Mouse (Mus musculus): ENCODE data around the gene Grm1. TPM values are rescaled to one million over a fixed set of nuclear protein-coding genes. Genes with fewer than 3 reads are reported as not detected.
"Not testable (repeated sequence)": the region's sequence is repeated elsewhere in the genome, so short reads cannot be mapped to it uniquely, and the experiment has no call there.

The Grm1 gene
- 10 to 100 TPM; 50.2 to 53.0 TPM for total RNA-seq (2021)
- long read RNA-seq, experiment 1, full-length matches to known transcripts, result 2 of 6 reads
- long read RNA-seq, experiment 1, partial matches to known transcripts, result 4 of 6 reads
- long read RNA-seq, experiment 1, other reads (novel, unspliced or antisense), result 0 of 6 reads
- long read RNA-seq, experiment 2, full-length matches to known transcripts, result 2 of 12 reads
- long read RNA-seq, experiment 2, partial matches to known transcripts, result 5 of 12 reads
- long read RNA-seq, experiment 2, other reads (novel, unspliced or antisense), result 5 of 12 reads

GRCm38 (mm10) chr10:11081611-11082398 lies at the start of gene Grm1:
Grm1 (minus strand) TSS chr10:11082356.
- DNase-seq (ENCODE audit: low spot score in 2 of 2), result peak; percentile 60 to 62

- no peak for DNase-seq (ENCODE audit: low spot score in 2 of 2)
These were observed 39.6 kb upstream of the Grm1 start for GRCm38 (mm10) chr10:11121781-11122180.

GRCm38 (mm10) chr10:11098475-11099044 lies 16.4 kb upstream of the Grm1 start:
- DNase-seq (ENCODE audit: low spot score in 2 of 2), result no peak

- DNase-seq (ENCODE audit: low spot score in 2 of 2), result no peak
These were observed 4.2 kb upstream of the Grm1 start for GRCm38 (mm10) chr10:11086348-11086747.

GRCm38 (mm10) chr10:11080725-11081610 lies 1.2 kb downstream of the Grm1 start:
- DNase-seq (ENCODE audit: low spot score in 2 of 2), result no peak

- DNase-seq (ENCODE audit: low spot score in 2 of 2), result peak in 1 of 2 experiments; percentile 14
These were observed 2.0 kb downstream of the Grm1 start for GRCm38 (mm10) chr10:11080013-11080724.

GRCm38 (mm10) chr10:11079506-11079905 lies 2.6 kb downstream of the Grm1 start:
- DNase-seq (ENCODE audit: low spot score in 2 of 2), result no peak

GRCm38 (mm10) chr10:11065136-11065535 lies 17.0 kb downstream of the Grm1 start:
- DNase-seq (ENCODE audit: low spot score in 2 of 2), result no peak

- peak; percentile 81 to 93 for DNase-seq (ENCODE audit: low spot score in 2 of 2)
These were observed 20.7 kb downstream of the Grm1 start for GRCm38 (mm10) chr10:11061318-11062071.

GRCm38 (mm10) chr10:11049361-11049760 lies 32.8 kb downstream of the Grm1 start:
- peak; percentile 53 to 68 for DNase-seq (ENCODE audit: low spot score in 2 of 2)

- DNase-seq (ENCODE audit: low spot score in 2 of 2), result not testable (repeated sequence)
These were observed 36.7 kb downstream of the Grm1 start for GRCm38 (mm10) chr10:11045421-11045820.

GRCm38 (mm10) chr10:11044455-11045106 lies 37.6 kb downstream of the Grm1 start:
- no peak for DNase-seq (ENCODE audit: low spot score in 2 of 2)

- DNase-seq (ENCODE audit: low spot score in 2 of 2), result no peak
These were observed 42.8 kb downstream of the Grm1 start for GRCm38 (mm10) chr10:11039323-11039722.

- DNase-seq (ENCODE audit: low spot score in 2 of 2), result no peak
These were observed 49.9 kb downstream of the Grm1 start for GRCm38 (mm10) chr10:11032221-11032620.

- no peak for DNase-seq (ENCODE audit: low spot score in 2 of 2)
These were observed 56.2 kb downstream of the Grm1 start for GRCm38 (mm10) chr10:11025764-11026518.

GRCm38 (mm10) chr10:11018970-11019531 lies 63.1 kb downstream of the Grm1 start:
- DNase-seq (ENCODE audit: low spot score in 2 of 2), result no peak

- no peak for DNase-seq (ENCODE audit: low spot score in 2 of 2)
These were observed 68.5 kb downstream of the Grm1 start for GRCm38 (mm10) chr10:11013653-11014052.

GRCm38 (mm10) chr10:10996766-10997165 lies 85.4 kb downstream of the Grm1 start:
- DNase-seq (ENCODE audit: low spot score in 2 of 2), result no peak

Measured in layer of hippocampus, postnatal 14 days (tissue).